Mouse (Mus musculus): ENCODE measurements around the gene Gas2l1.

Gas2l1 gene

DNA sequence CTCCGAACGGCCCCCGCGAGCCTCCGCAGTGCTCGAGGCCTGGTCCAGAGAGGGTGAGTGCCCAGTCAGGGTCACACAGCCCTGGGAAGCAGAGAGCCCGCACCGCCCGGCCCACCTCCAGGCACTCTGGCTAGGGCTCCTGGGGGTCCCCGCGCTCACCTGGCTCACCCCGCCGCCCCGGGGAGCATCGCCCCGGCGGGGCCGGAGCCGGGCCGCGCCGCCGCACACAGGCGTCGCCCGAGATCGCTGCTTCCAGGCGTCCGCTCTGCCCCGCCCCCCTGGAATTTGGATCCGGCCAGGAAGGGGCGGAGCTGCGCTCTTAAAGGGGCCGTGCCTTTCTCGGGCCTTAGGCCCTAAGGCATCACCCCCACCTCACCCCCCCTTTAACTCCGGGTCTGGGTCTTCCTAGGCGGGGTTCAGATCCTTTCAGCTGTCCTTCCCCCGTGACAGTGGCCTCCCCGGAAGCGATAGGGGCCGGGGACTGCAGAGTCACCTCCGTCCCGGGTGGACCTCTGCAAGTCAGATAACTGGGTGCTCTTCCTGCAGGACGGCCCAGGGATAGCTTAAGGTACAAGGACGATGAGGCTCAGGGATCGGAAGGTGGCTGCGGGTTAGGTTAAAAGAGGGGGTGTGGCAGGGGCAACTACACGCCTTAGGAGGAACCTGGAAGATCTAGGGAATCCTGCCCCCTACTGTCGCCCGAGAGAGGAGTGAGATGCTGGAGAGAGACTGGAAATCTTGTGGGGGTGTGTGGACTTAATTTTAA lies at the start of gene Gas2l1:
Gene Gas2l1, minus strand, starts transcription at position 272 of the 766 bp plus-strand sequence.
- peak; percentile 99 for DNase-seq

DNA sequence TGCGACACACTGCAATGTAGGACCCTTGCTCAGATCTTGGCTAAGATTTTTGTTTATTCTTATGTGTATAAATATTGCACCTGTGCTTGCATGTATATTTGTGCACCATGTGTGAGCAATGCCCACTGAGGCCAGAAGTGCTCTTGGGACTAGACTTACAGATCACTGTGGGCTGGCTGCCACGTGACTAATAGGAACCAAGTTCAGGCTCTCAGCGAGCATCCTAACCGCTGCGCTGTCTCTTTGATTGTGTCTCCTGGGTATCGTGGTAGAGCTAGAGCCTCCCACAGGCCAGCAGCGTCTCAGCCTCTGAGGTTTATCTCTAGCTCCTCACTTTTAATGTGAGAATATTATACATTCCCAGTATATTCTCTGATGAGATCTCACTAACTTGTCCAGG lies 48.5 kb upstream of the Gas2l1 start:
- DNase-seq: no peak

DNA sequence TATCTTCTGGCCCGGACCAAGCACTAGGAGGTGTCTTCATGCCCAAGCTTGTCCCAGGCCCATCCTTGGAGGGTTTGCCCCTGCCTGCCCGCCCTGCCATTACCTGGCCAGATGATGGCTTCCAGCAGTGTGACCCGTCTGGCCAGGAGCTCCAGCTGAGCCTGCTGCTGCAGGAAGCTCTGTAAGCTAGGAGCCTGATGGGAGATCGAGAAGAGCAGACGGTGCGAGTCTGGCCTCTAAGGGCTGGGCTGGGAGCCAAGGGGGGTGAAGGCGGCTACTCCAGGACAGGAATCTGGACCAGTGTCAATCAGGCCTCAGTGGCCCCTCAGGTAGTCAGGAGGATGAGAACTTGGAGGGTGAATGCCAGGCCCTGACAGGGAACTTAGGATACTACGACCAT lies 44.3 kb upstream of the Gas2l1 start:
- DNase-seq: peak; percentile 86

DNA sequence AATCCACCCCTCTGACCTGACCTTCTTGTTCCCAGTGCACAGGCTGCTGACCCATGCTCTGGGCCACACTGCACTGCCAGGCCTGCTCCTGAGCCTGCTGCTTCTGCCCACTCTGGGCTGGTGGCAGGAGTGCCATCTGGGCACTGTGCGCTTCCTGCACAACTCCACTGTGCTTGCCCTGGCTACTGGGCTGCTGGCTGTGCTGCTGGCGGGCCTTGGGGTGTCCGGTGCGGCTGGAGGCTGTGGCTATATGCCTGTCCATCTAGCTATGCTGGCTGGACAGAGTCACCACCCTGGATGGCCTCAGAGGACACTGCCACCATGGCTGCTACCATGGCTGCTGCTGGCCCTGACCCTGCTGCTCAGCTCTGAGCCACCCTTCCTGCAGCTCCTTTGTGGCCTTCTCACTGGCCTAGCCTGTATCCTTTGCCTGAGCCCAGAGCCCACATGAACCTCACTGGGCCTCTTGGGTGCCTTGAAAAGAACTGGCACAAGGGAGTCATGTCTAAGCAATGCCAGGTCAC lies 38.9 kb upstream of the Gas2l1 start:
- DNase-seq: peak; percentile 87

DNA sequence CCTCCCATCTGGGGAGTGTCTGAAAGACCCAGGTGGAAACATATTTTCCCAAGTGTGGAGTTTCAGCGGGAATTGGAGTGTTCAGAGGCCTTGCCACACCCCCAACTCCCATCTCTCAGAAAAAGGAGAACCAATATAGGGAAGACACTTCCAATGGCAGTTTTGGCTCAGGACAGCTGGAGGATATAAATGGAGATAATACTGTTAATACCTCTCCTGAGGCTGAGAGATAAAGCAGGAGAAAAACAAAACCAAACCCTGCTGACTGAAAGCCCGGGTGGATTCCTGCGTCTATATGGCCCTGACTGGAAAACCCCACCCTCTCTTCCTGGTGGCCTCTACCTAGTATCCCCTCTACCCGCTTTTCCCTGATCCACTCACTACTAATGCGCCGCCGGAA lies 37.3 kb upstream of the Gas2l1 start:
- peak; percentile 83 for DNase-seq

DNA sequence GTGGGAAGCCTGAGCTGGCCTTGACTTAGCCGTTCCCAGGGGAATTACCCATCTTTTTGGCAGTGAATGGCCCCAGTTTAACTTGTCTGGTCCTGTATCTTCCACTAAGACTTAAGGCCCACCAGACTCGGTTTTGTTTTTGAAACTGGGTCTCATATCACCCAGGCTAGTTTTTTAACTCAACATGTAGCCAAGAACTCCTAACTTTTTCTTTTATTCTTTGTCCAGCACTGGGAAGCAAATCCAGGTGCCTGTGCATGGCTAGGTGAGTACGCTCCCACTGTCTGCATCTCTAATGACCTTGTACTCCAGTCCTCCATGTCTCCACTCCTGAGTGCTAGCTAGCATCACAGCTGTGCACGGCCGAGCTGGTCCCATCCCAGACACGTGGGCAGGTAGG lies 36.5 kb upstream of the Gas2l1 start:
- DNase-seq: peak; percentile 90

DNA sequence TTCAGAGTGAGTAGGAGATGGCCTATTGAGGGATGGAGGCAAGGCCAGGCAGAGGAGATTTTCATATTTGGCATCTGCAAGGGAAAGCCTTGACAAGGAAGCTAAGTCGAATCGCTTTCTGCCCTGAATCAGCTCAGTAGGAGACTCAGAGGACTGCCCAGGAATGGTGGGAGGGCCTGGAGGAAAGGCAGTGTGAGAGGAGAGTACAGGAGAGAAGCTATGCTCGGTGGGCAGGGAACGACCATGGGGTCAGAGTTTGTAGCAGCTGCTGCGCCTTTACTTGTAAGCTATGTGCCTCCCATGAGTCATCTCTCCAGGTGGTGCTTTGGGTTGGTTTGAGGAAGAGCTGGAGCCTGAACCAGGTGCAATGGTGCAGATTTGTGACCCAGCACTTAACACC lies 35.7 kb upstream of the Gas2l1 start:
- peak; percentile 88 for DNase-seq

DNA sequence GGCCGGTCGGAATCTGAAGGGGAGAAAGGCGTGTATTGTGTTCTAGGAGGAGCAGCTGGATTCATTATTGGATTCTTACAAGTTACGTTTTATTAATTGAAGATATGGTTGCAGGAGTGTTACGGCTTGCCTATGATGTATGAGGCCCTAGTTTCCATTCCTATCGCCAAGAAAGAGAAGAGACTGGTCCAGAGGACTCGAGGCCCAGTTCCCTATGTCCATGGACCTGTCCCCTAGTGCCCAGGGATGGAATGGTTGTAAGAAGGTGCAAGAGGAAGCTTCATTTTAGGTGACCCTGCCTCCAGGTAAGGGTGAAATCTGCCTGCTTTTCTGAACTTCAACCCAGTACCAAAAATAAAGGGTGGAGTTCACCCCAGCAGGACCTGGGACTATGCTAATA lies 35.2 kb upstream of the Gas2l1 start:
- peak; percentile 88 for DNase-seq

DNA sequence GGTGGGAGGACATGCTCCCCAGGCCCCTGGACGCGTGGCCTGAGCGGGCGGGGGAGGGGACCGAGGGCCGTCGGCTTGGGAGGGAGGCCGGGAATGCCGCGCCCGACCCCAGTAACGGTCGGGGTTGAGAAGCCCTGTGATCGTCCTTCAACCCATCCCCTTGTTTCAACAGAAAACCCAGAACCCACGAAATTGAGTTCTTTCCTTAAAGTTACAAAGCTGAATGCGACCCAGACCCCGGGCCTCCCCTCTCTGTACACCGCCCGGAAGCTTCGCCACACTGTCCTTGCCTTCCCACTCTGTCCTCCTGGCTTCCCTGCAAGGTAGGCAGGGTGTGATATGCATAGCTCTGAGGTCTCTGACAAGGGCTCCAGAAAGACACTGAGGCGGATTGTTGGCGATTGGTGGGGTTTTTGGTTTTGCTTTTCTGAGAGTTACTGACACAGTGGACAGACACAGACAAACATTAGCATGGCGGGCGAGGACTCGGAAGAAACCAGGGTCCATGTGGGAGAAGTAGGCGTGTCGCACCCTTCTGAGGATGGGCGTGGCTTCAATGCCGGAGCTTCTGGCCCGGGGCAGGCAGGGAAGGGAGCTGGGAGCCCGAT lies 34.6 kb upstream of the Gas2l1 start:
- DNase-seq: peak; percentile 99

DNA sequence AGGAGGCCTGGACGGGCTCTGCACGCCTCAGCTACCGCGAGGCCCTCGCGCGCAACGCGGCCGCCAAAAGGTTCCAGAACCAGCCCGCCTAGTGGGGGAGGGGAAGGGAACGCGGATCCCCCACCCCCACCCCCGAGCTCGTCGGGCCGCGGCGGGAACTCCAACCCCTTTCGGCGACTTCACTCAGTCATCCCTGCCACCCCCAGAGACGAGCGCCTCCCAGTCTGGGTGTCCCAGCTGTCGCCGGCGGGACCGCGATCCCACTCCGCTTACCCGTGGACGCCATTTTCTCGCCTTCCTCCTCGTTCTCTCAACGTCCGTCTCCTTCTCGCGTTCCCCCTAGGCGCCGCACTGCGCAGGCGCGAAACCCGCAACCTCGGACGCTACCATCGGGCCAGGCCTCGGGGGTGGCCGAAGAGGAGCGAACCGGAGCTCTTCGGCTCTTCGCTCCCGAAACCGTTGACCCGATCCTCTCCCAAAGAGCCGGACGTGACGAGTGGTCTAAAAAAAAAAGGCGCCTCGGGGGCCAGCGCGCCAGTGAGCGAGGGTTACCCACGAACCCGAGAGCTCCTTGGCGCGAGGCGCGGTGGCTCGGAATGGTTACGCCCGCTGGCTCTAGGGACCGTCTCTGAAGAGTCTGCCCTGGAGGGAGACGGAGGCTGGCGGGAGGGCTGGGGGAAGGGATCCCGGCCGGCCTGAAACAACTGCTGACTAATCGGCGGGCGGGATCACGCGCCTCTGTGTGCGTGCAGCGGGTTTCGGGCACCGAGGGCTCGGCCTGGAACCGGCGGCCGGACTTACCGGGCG lies 33.8 kb upstream of the Gas2l1 start, which contains the start of the genes Rhbdd3 and Ewsr1:
Gene Rhbdd3, plus strand, starts transcription at position 191 of the 807 bp plus-strand sequence.
Gene Ewsr1, minus strand, starts transcription at position 531 of the 807 bp plus-strand sequence.
- peak; percentile 99 for DNase-seq

DNA sequence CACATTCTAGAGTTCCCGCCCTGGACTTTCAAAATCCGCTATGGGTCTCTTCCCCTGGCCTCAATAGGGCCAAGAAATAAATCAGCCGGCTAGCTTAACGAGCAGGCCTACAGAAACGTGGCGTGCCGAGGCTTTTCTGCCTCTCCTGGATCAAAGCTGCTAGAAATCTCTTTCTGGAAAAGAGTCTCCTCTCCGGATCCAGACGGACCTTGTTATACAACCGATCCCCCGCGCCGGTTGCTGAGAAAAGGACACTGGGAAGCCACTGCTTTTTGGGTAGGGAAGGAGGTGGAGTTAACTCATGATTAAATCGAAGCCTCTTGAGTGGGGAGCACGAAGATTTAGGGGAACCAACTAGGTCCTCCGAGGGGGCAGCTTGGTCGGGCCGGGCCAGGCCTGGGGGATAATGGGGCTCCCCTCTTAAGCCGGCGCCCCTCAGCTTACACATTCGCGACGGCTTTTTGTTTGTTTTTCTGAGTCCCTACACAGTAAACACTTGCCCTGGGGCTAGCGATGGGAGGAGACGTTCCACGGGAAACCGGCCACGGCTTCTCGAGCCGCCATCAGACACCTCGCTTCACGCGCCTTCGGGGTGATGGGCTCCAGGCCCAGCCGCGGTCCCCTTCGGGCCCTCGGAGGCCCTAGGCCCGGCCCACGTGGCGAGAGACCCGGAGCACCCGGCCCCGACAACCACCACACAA lies 33.1 kb upstream of the Gas2l1 start:
- no peak for DNase-seq

DNA sequence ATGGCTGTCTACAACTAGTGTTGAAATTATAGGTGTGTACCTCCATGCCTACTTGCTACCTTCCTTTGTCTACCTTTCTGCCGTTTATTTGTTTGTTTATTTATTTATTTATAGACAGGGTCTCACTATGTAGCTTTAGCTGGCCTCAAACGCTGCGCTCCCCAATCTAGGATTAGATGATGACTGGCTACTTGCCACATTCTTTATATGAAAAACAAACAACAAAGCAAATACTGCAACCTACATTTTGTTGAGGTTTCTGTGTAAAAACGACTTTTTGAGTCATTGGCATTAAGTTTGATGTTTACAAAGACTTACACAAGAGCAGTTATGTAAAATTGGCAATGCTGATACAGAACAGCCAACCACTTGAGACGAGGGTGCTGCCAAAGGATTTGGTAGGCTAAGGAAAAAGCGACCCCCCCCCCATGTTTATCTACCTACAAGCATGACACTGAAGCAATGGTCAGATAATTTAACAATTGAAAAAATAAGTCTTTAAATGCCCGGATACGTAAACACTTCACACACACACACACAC lies 31.4 kb upstream of the Gas2l1 start:
- peak; percentile 72 for DNase-seq

DNA sequence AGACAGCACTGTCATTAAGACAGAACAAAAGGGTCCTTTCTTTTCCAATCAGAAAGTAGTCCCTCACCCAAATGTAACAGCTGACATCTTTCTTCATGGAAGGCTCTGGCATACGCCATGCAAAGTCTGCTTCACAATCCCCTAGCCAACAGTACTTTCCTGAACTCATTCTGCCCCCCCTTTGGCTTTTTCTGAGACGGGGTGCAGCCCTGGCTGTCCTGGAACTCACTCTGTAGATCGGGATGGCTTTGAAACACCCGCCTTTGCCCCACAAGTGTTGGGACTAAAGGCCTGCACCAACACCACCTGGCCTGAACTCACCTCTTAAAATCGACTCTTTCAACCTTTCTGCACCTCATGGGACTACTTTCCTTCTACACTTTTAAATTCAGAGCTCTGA lies 30.8 kb upstream of the Gas2l1 start:
- DNase-seq: peak; percentile 87

DNA sequence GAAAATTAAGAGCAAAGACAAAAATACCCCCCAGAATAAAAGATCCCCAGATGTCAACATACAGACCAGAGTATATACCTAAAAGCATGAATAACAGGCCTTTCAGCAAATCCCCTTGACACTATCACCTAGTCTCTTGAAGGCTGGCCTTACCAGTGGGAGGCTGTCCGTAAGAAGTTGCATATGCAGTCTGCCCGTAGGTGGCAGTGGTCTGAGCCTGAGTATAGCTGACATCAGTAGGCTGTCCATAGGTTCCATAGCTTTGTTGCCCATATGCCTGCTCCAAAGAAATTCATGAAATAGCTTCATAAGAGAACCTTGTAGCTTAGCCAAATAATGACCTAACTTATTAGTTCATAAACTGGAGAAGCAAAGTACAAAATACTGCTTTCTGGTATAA lies 26.6 kb upstream of the Gas2l1 start:
- DNase-seq: peak; percentile 72

DNA sequence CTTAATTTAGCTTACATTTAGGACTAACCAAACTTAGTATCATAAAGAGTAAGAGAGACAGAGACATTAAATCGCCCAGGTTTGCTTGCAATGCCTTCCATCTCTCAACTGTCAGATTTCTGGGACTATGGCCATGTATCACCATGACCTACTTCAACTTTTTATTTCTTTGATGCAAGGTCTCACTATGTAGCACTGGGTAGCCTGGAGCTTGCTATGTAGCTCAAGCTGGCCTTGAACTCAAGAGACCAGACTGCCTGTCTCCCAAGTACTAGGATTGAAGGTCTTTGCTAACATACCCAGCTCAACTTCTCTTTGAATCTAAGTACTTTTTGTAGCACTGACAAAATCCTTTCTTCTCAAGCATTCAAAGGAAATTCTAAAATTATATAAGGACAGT lies 24.0 kb upstream of the Gas2l1 start:
- peak; percentile 62 for DNase-seq

DNA sequence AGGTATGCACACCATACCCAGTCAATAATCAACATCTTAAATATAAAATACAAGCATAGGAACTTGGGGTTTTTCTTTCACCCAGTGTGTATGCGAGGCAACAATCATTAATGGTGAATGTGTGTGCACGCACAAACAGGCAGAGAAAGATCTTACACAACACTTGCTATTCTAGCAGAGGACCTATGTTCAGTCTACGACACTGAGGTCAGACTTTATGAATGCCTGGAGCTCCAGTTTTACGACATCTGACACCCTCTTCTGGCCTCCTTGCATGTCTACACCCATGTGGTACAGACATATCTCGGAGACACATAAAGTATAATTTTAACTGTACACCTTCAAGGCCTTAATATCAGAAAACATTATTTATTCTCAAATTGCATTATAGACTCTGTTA lies 11.7 kb upstream of the Gas2l1 start:
- peak; percentile 43 for DNase-seq

DNA sequence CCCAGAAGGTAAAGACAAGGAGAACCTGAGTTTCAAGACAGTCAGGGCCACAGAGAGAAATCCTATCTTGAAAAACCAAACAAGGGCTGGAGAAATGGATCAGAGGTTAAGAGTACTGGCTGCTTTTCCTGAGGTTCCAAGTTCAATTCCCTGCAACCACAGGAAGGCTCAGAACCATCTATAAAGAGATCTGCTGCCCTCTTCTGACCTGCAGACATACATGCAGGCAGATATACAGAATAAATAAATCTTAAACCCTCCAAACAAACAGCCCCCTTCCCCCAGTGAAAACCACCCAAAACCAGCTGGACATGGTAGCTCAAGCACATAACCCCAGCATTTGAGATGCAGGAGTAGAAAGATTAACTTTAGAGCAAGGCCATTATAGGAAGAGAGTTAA lies 10.6 kb upstream of the Gas2l1 start:
- peak; percentile 19 for DNase-seq

DNA sequence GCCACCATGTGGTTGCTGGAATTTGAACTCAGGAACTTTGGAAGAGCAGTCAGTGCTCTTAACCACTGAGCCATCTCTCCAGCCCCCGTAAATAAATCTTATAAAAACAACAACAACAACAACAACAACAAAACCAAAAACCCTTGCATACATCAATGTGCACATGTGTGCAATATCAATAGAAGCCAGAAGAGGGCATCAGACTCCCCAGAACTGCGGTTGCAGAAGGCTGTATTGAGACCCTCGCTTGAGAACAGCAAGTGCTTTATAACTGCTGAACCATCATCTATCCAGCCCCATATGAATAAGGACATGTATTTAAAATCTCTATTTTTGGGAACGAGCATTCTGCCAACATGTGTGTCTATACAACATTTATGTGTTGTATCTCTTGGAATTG lies 9.8 kb upstream of the Gas2l1 start:
- DNase-seq: peak; percentile 69

DNA sequence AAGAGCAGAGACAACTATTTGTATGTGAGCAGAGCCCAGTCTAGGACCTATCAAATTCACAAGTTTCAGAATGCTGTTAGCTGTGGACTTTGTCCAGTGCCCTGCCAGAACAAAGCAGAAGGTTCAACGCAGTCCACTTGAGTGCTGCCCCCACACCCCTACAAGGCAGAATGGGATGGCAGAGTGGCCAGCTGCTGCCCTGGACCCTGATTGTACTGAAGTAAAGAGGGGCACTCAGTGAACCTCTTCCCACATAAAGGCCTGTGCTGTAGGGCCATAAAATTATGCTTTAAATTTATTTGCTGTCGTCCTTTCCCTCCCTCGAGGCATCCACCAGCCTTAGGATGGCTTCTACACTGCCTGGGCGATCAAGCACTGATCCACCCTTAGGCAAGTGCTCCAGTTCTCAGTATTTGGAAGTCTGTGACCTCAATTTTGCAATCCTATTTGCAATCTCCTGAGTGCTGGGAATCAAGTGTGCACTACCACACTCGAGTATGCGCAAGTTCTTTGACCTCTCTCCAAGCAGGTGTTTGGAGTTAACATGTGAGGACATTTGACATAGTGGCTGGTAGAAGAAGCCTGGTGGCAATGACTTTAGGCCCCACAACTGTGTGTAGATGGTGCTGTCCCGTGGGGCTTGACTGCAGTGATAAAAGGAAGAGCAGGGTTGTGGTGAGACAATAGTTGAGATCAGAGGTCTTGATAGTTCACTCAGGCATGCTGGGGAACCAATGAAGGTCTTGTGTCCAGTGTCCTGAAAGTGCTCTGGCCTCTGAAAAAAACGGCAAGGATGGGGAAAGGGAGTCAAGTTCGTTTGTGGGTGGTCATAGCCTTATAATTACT lies 3.2 kb upstream of the Gas2l1 start:
- peak; percentile 87 for DNase-seq

DNA sequence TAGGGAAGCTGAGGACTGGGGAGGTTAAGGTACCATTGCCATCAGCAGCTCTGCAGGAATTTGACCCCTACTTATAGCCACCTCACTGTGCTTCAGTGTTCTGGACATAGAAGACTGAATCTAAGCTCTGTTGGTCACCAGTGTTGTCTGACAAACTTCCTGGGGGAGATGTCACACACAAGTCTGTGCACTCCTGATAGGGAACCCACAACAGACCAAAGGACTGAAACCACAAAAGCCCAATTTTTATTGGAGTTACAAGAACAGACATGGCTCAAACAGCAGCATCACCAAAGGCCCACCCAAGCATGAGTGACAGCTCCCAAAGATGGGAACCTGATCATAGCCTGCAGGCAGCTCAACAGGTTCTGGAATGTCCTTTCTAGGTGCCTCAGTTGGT lies 1.9 kb upstream of the Gas2l1 start:
- peak; percentile 75 for DNase-seq

DNA sequence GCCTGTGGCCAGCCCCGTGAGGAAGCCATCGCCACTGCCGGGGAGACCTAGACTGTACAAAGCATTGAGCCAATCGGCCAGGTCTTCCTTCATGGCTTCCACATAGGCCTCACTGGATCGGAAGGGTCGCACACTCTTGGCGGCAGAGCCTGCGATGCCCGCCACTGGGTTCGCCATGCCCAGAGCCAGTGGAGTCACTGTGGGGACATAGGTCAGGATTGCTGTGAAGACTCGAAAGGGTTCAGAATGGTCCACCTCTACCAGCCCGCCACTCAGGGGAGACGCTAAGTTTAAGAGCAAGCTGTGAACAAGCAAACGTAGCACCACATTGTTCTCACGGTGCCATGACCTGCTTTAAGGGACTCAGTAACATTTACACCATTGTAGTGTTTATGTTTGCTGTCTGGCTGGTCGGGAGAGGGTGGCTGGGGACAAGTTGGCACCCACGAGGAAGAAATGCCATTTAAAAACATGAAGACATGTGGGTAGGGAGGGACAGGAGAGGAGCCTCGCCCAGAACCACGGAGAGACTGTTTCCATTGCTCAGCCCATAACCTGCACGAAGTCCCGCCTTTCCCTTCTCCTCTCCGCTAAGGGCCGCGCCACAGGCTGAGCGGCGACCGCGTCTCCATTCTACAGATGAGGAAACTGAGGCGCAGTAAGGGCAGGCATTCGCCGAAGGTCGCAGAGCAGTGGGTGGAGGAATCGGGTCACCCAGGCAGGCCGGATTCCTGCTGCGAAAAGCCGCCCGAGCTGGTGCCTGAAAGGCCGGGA lies 658 bp downstream of the Gas2l1 start:
- DNase-seq: peak; percentile 93
